Mouse (Mus musculus) E14TG2a.4 (cell line): ENCODE measurements around the gene Fbxl7.

ENCODE experiments used
- CTCF ChIP-seq: conservative IDR thresholded peaks from 2 replicates; pipeline ENCODE4 v1.5.1; 2014; ENCODE audit warnings: low read length
- NANOG ChIP-seq: IDR thresholded peaks from 2 replicates; pipeline ENCODE4 v1.6.1; 2014; ENCODE audit warnings: borderline replicate concordance, low read length, mixed read lengths
- POU5F1 ChIP-seq: IDR thresholded peaks from 2 replicates; pipeline ENCODE4 v1.6.1; 2014; ENCODE audit warnings: low read length, borderline replicate concordance

- TF ChIP-seq CTCF, result no peak
- TF ChIP-seq POU5F1, result no peak
- no peak for TF ChIP-seq NANOG
These were observed 99.4 kb downstream of the Fbxl7 start for GRCm38 (mm10) chr15:26795937-26796336.
